Mouse (Mus musculus) embryonic facial prominence, embryonic 14.5 days (tissue): Measurements from ENCODE around the gene Tex14. TPM values are rescaled to one million over a fixed set of nuclear protein-coding genes. Genes with fewer than 3 reads are reported as not detected.
"Not testable (repeated sequence)": the region's sequence is repeated elsewhere in the genome, so short reads cannot be mapped to it uniquely, and the experiment has no call there.

Experiments used
- ATAC-seq: fragments of 200-750 bp; cut with Nextera tagmentation; 2 replicates; pipeline ENCODE4 v1.8.0; 2017; ENCODE audit warnings: low read depth, moderate number of reproducible peaks, moderate TSS enrichment
- DNase-seq: peaks from one replicate; pipeline ENCODE4 v3.0.0-alpha.2; 2015; ENCODE audit warnings: low spot score
- H3K27ac ChIP-seq: fragments of 300-500 bp; sonication (generic); replicated peaks from 2 replicates; pipeline ENCODE4 v1.5.1; 2014; ENCODE audit warnings: low read depth, mild to moderate bottlenecking, low read length, moderate library complexity
- H3K27me3 ChIP-seq: fragments of 300-500 bp; sonication (generic); replicated peaks from 2 replicates; pipeline ENCODE4 v1.6.1; 2014; ENCODE audit warnings: low read length; ENCODE audit not compliant: control insufficient read depth, insufficient read depth
- H3K36me3 ChIP-seq: fragments of 300-500 bp; sonication (generic); 2 replicates; pipeline ENCODE4 v1.6.1; 2014; ENCODE audit warnings: low read length, mixed read lengths; ENCODE audit not compliant: control insufficient read depth, insufficient read depth
- H3K4me1 ChIP-seq: fragments of 300-500 bp; sonication (generic); 2 replicates; pipeline ENCODE4 v1.6.1; 2014; ENCODE audit warnings: antibody characterized with exemption, low read length; ENCODE audit not compliant: control insufficient read depth, insufficient read depth
- H3K4me2 ChIP-seq: fragments of 300-500 bp; sonication (generic); 2 replicates; pipeline ENCODE4 v1.6.1; 2014; ENCODE audit warnings: low read depth, mild to moderate bottlenecking, low read length, moderate library complexity, mixed read lengths
- H3K4me3 ChIP-seq: fragments of 300-500 bp; sonication (generic); 2 replicates; pipeline ENCODE4 v1.5.1; 2014; ENCODE audit warnings: low read depth, mild to moderate bottlenecking, low read length
- H3K9ac ChIP-seq: fragments of 300-500 bp; sonication (generic); 2 replicates; pipeline ENCODE4 v1.6.1; 2014; ENCODE audit warnings: low read depth, mild to moderate bottlenecking, low read length, moderate library complexity, mixed read lengths
- H3K9me3 ChIP-seq: fragments of 300-500 bp; sonication (generic); 2 replicates; pipeline ENCODE4 v1.6.1; 2016; ENCODE audit warnings: low read length; ENCODE audit not compliant: control insufficient read depth
- WGBS: fragments of 180-500 bp; shearing (Covaris S2); extraction: QIAGEN DNeasy Blood & Tissue Kit; methylation state at CpG from one replicate; pipeline ENCODE4 v1.1.7; 2014; 5-methylcytosine and 5-hydroxymethylcytosine counted together
- polyA plus RNA-seq: library from polyadenylated mRNA; unstranded; fragments of >200 nt; fragmentation: Nextera tagmentation; extraction: Ambion mirVana; gene quantifications from 2 replicates; pipeline ENCODE4 v1.2.1, GENCODE M21; 2014

Gene Tex14
- polyA plus RNA-seq, 1 experiment from 2014 or later = 4.8 TPM

DNA sequence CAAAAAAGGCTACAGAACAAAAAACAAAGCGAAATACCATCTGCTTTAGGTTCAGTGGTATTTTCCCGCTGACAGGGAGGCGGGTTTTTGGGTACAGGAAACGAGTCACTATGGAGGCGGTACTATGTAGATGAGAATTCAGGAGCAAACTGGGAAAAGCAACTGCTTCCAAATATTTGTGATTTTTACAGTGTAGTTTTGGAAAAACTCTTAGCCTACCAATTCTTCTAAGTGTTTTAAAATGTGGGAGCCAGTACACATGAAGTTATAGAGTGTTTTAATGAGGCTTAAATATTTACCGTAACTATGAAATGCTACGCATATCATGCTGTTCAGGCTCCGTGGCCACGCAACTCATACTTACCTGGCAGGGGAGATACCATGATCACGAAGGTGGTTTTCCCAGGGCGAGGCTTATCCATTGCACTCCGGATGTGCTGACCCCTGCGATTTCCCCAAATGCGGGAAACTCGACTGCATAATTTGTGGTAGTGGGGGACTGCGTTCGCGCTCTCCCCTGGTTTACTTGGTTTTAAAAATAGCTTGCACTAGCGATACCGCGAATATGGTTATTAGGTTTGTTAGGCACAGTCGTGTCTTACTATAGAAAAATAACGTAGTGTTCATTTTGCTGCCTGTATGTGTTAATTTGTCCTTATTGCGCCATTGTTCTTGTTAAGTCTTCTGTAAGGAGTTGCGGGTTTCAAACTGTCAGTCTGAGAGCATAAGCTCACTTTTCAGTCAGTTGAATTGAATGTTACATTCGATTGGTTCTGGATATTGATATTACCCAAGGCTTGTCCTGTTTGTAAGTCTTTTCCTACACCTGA lies 17.9 kb downstream of the Tex14 start:
- ATAC-seq = peak; percentile 84

DNA sequence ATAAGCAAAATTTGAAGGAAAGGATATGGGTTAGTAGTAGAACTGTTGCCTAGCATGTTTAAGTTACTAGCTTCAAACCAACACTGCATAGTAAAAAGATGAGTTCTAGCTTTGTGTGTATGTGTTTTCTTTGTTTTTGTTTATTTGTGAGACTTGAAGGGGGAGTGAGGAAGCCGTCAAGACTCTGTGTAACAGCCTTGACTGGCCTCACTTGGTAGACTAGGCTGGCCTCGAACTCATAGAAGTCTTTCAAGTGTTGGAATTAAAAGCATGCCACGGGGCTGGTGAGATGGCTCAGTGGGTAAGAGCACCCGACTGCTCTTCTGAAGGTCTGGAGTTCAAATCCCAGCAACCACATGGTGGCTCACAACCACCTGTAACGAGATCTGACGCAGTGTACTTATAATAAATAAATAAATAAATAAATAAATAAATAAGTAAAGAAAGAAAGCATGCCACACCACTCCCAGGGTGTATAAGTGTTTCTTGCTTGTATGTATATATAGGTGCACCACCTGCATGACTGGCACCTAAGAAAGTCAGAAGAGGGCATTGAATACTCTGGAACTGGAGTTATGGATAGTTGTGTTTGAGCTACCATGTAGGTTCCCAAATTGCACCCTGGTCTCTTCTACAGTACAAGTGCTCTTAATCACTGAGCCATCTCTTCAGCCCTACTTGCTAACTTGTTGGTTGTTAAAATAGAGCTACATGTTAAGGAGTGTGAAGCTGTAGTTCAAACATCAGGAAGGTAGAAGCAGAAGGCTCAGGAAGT lies 18.9 kb downstream of the Tex14 start:
- Histone ChIP-seq H3K9me3 (no peaks in the 10 kb centered on the region), H3K27ac (peak overlapping the region; percentile 11), H3K27me3 (no peaks in the 10 kb centered on the region), H3K36me3 (no peaks in the 10 kb centered on the region), H3K4me2 (no peak overlapping the region), H3K4me3 (no peak overlapping the region), H3K9ac (no peak overlapping the region), H3K4me1 (peaks cover 5% of the 10 kb centered on the region; the same call in 1 of the 2 replicates)
- DNase-seq (no peak), ATAC-seq (no peak)
- WGBS = 42% methylated on average over 6 of the region's 6 CpGs

More for the DNA sequence above, 17.9 kb downstream of the Tex14 start:
- H3K9ac ChIP-seq = peak overlapping the region; percentile 64
- peak; percentile 98 for DNase-seq
- H3K27me3 ChIP-seq = no peaks in the 10 kb centered on the region
- H3K4me2 ChIP-seq = peak overlapping the region; percentile 69
- H3K4me3 ChIP-seq = peak overlapping the region; percentile 37
- WGBS = under 1% methylated on average over 26 of the region's 26 CpGs
- peaks cover 5% of the 10 kb centered on the region; the same call in 1 of the 2 replicates for H3K4me1 ChIP-seq
- H3K27ac ChIP-seq = peak overlapping the region; percentile 98
- H3K9me3 ChIP-seq = no peaks in the 10 kb centered on the region
- no peaks in the 10 kb centered on the region for H3K36me3 ChIP-seq

DNA sequence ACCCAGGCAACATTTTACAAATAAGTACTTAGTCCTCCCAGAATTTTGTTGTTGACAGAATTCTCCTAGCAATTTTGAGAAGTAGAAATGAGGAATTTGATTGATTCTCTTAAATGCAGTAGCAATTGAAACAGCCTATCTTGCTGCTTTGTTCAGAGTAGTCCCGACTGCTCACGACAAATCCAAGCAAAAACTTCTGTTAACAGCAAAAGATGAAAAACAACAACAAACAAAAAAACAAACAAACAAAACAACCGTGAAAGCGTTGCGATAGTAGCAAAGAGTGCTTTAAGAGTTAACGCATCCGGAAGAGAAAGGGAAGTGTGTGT lies 21.2 kb downstream of the Tex14 start:
- Histone ChIP-seq H3K27me3 (no peaks in the 10 kb centered on the region), H3K4me2 (peak overlapping the region; percentile 58), H3K9me3 (no peaks in the 10 kb centered on the region), H3K4me1 (peaks cover 5% of the 10 kb centered on the region; the same call in 1 of the 2 replicates), H3K36me3 (no peaks in the 10 kb centered on the region), H3K9ac (peak overlapping the region; percentile 51), H3K4me3 (peak overlapping the region; percentile 38), H3K27ac (peak overlapping the region; percentile 82)
- WGBS = 0% methylated on average over 7 of the region's 7 CpGs
- peak; percentile 35; the same call in 1 of the 2 replicates for ATAC-seq
- no peak for DNase-seq

DNA sequence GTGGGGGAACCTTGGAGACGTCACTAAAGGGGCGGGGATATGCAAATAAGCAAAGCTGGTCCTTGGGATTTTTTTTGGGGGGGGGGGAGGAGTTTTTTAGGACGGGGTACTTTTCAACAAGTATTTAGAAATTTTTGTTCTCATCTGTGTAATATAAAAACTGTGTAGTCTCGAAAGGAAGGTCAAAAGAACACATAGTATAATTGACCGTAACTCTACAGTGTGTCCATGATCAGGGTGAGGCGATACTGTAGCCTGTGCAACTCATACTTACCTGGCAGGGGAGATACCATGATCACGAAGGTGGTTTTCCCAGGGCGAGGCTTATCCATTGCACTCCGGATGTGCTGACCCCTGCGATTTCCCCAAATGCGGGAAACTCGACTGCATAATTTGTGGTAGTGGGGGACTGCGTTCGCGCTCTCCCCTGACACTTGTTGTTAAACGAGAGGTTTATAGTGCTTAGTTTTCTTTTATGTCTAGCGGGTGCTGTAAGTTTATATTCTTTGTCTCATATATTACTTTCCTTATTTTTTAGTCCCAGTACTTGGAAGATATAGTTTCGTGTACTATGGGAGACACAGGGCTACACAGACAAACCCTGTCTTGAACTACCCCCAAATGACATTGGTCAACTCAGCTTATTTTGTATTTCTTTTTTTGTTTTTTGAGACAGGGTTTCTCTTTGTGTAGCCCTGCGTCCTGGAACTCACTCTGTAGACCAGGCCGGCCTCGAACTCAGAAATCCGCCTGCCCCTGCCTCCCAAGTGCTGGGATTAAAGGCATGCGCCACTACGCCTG lies 21.8 kb downstream of the Tex14 start:
- peak overlapping the region; percentile 51 for H3K9ac ChIP-seq
- H3K4me1 ChIP-seq, H3K27me3 ChIP-seq, H3K36me3 ChIP-seq, H3K9me3 ChIP-seq: not testable (repeated sequence)
- peak; percentile 96 for DNase-seq
- peak; percentile 90 for ATAC-seq
- H3K4me3 ChIP-seq = peak overlapping the region; percentile 38
- WGBS = under 1% methylated on average over 22 of the region's 24 CpGs
- H3K27ac ChIP-seq = peak overlapping the region; percentile 82
- peak overlapping the region; percentile 58 for H3K4me2 ChIP-seq

DNA sequence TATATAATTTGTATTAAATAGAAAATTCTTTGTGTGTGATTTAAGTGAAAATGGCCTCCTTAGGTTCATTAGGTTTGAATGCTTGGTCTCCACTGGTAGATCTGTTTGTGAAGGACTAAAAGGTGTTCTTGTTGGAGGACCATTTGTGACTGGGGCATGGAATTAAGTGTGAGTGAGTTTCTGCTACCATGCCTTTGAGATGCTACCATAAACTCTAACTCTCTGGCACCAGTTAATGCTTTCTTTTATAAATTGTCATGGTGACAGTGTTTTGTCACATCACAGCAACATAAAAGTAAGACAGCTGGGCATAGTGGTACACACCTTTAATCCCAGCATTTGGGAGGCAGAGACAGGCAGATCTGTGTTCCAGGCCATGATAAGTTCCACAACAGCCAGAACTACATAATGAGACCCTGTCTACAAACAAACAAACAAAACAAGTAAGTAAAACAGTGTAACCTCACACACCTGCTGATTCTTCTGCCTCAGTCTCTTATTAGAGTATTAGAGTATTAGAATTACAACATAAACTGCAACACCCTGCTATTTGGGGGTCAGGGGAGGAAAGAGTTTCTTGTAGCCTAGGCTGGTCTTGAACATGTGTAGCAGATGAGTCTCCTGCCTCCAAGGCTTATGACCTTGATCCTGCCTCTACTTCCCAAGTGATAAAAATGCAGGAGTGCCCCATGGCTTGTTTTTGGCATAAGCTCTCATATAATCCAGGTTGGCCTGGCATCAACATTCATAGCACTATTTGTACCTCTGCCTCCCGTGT lies 22.6 kb downstream of the Tex14 start:
- Histone ChIP-seq H3K27ac (peak overlapping the region; percentile 67), H3K36me3 (no peaks in the 10 kb centered on the region), H3K9me3 (no peaks in the 10 kb centered on the region), H3K27me3 (no peaks in the 10 kb centered on the region), H3K4me1 (no peaks in the 10 kb centered on the region), H3K4me3 (no peak overlapping the region), H3K4me2 (no peak overlapping the region), H3K9ac (no peak overlapping the region)
- WGBS = 40% methylated on average over 1 of the region's 1 CpGs
- no peak for DNase-seq
- no peak for ATAC-seq

DNA sequence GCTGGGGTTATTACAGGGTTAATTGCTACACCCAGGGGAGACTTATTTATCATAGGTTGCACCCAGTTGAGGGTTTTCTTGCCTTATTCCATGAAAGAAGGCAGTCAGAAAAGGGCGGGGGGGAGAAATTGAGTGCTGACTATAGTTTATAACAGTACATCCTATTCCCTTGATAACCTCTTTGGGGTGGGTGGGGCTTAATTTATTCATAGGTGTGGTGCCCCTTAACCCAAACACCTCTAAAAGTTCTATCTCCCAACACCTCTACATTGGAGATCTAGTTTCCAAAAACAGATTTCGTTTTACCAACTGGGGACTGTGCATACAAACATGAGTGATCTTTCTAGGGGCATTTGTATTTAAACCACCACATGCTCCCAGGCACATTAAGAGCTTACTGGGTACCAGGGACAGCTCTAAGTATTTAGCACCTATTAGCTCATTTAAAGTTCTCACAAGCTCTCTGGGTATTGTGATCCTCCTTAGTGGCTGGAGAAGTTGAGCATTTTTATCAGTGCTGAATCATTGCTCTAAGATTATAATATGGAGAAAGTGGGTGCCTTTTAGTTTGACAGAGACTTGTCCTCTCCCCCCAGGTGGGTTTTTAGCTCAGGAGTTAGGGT lies 23.3 kb downstream of the Tex14 start:
- H3K9ac ChIP-seq = no peak overlapping the region
- no peak for DNase-seq
- no peak overlapping the region for H3K4me3 ChIP-seq
- no peaks in the 10 kb centered on the region for H3K36me3 ChIP-seq
- H3K9me3 ChIP-seq = no peaks in the 10 kb centered on the region
- H3K27ac ChIP-seq = no peak overlapping the region
- no peak for ATAC-seq
- no peaks in the 10 kb centered on the region for H3K27me3 ChIP-seq
- 79% methylated on average over 2 of the region's 2 CpGs for WGBS
- H3K4me1 ChIP-seq = no peaks in the 10 kb centered on the region
- H3K4me2 ChIP-seq = no peak overlapping the region

DNA sequence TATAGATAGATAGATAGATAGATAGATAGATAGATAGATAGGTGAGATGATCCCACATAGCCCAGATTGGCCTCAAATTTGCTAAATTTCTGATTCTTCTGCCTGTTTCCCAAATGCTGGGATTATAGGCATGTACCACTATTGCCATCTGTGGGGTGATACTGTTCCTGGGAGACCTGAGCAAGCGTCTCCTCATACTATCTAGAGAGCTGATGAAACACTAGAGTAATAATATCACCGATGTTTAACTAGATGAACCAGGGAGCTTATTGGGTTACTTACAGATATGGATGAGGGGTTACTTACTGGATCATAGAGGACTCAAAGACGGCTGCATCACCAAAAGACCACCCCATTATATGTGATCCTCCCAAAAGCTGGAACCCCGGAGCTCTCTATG lies 24.5 kb downstream of the Tex14 start:
- Histone ChIP-seq H3K27me3 (no peaks in the 10 kb centered on the region), H3K4me3 (no peak overlapping the region), H3K4me2 (no peak overlapping the region), H3K27ac (no peak overlapping the region), H3K4me1 (no peaks in the 10 kb centered on the region), H3K9me3 (no peaks in the 10 kb centered on the region), H3K9ac (no peak overlapping the region), H3K36me3 (no peaks in the 10 kb centered on the region)
- ATAC-seq (no peak), DNase-seq (no peak)
- 80% methylated on average over 4 of the region's 4 CpGs for WGBS
